Mouse (Mus musculus) CH12.LX (cell line): Measurements from ENCODE around the gene Tmem171. TPM values are rescaled to one million over a fixed set of nuclear protein-coding genes. Genes with fewer than 3 reads are reported as not detected.

Source experiments
- DNase-seq: peaks from one replicate; pipeline ENCODE4 v3.0.0-alpha.2; 2013; ENCODE audit errors: extremely low read depth
- H3K27ac ChIP-seq: 2 replicates; pipeline ENCODE4 v1.5.1; 2012; ENCODE audit warnings: low read depth, mild to moderate bottlenecking, control low read depth, moderate library complexity; ENCODE audit not compliant: insufficient read depth
- H3K27me3 ChIP-seq: replicated peaks from 2 replicates; pipeline ENCODE3; 2012; ENCODE audit warnings: inconsistent platforms
- H3K36me3 ChIP-seq, 2 experiments: replicated peaks in 1 of 2; 2 replicates each; pipeline versions ENCODE3 to v1.6.1; 2012; ENCODE audit warnings: inconsistent platforms in 1 of 2, low read length in 1 of 2, mild to moderate bottlenecking in 1 of 2, mixed read lengths in 1 of 2, moderate library complexity in 1 of 2; ENCODE audit not compliant: control insufficient read depth in 1 of 2, insufficient read depth in 1 of 2
- H3K4me1 ChIP-seq, 2 experiments: 2 replicates each; pipeline ENCODE4 v1.6.1; 2012; ENCODE audit warnings: inconsistent platforms in 1 of 2, moderate library complexity in 1 of 2; ENCODE audit not compliant: insufficient read depth in 2 of 2, control insufficient read depth in 1 of 2
- H3K4me2 ChIP-seq: 2 replicates; pipeline ENCODE4 v1.6.1; 2012; ENCODE audit warnings: low read depth, mild to moderate bottlenecking, control low read depth; ENCODE audit not compliant: poor library complexity, insufficient read depth, severe bottlenecking
- H3K4me3 ChIP-seq, 3 experiments: fragments of 150-350 bp in 1 of 3; sonication (generic) in 1 of 3; replicated peaks in 1 of 3; 2 replicates each; pipeline versions ENCODE3 to v1.5.1; 2011 to 2012; ENCODE audit warnings: low read depth in 2 of 3, low read length in 2 of 3, mild to moderate bottlenecking in 2 of 3, moderate library complexity in 2 of 3, control low read depth in 1 of 3, improper control_type of control experiment in 1 of 3, inconsistent platforms in 1 of 3, mixed read lengths in 1 of 3; ENCODE audit not compliant: poor library complexity in 1 of 3
- H3K79me2 ChIP-seq: replicated peaks from 2 replicates; pipeline ENCODE4 v1.6.1; 2012; ENCODE audit warnings: mild to moderate bottlenecking, moderate library complexity; ENCODE audit not compliant: control insufficient read depth, poor library complexity, insufficient read depth, severe bottlenecking; ENCODE audit errors: extremely low read depth
- H3K9ac ChIP-seq: 2 replicates; pipeline ENCODE4 v1.6.1; 2012; ENCODE audit warnings: low read depth, mild to moderate bottlenecking, control low read depth, moderate library complexity; ENCODE audit not compliant: insufficient read depth
- H3K9me3 ChIP-seq: replicated peaks from 2 replicates; pipeline ENCODE3; 2012; ENCODE audit warnings: low read length, inconsistent platforms, mixed read lengths
- BHLHE40 ChIP-seq: IDR thresholded peaks from 2 replicates; pipeline ENCODE4 v1.6.1; 2011; ENCODE audit warnings: mild to moderate bottlenecking, low read depth, low read length, improper control_type of control experiment
- CHD1 ChIP-seq: IDR thresholded peaks from 2 replicates; pipeline ENCODE4 v1.6.1; 2012; ENCODE audit warnings: low read depth, low read length, improper control_type of control experiment, inconsistent platforms
- E2F4 ChIP-seq: IDR thresholded peaks from 2 replicates; pipeline ENCODE4 v1.6.1; 2011; ENCODE audit warnings: low read depth, low read length, improper control_type of control experiment; ENCODE audit not compliant: insufficient replicate concordance
- ELF1 ChIP-seq: IDR thresholded peaks from 2 replicates; pipeline ENCODE4 v1.6.1; 2014; ENCODE audit warnings: low read depth, mild to moderate bottlenecking, inconsistent platforms, low read length, improper control_type of control experiment
- ETS1 ChIP-seq: conservative IDR thresholded peaks from 2 replicates; pipeline ENCODE4 v1.6.1; 2012; ENCODE audit warnings: low read depth, mild to moderate bottlenecking, inconsistent platforms, low read length, improper control_type of control experiment, moderate library complexity
- GABPA ChIP-seq: IDR thresholded peaks from 2 replicates; pipeline ENCODE4 v1.6.1; 2012; ENCODE audit warnings: low read depth, low read length, improper control_type of control experiment, inconsistent platforms; ENCODE audit not compliant: insufficient replicate concordance
- HCFC1 ChIP-seq: IDR thresholded peaks from 2 replicates; pipeline ENCODE4 v1.6.1; 2012; ENCODE audit warnings: low read depth, mild to moderate bottlenecking, inconsistent platforms, low read length, improper control_type of control experiment
- JUND ChIP-seq: conservative IDR thresholded peaks from 2 replicates; pipeline ENCODE4 v1.6.1; 2011; ENCODE audit warnings: low read depth, low read length, improper control_type of control experiment
- KAT2A ChIP-seq: IDR thresholded peaks from 2 replicates; pipeline ENCODE4 v1.6.1; 2012; ENCODE audit warnings: low read length, improper control_type of control experiment, inconsistent platforms; ENCODE audit not compliant: insufficient replicate concordance
- MAFK ChIP-seq: IDR thresholded peaks from 2 replicates; pipeline ENCODE4 v1.6.1; 2011; ENCODE audit warnings: low read length, improper control_type of control experiment; ENCODE audit not compliant: insufficient replicate concordance
- MAX ChIP-seq: IDR thresholded peaks from 2 replicates; pipeline ENCODE4 v1.6.1; 2011; ENCODE audit warnings: low read length, improper control_type of control experiment
- MEF2A ChIP-seq: IDR thresholded peaks from 2 replicates; pipeline ENCODE4 v1.6.1; 2014; ENCODE audit warnings: low read depth, mild to moderate bottlenecking, inconsistent platforms, low read length, improper control_type of control experiment, borderline replicate concordance
- MXI1 ChIP-seq: IDR thresholded peaks from 2 replicates; pipeline ENCODE4 v1.6.1; 2011; ENCODE audit warnings: mild to moderate bottlenecking, low read depth, low read length, improper control_type of control experiment
- MYC ChIP-seq: IDR thresholded peaks from 2 replicates; pipeline ENCODE4 v1.6.1; 2011; ENCODE audit warnings: low read depth, mild to moderate bottlenecking, improper control_type of control experiment, low read length
- NELFE ChIP-seq: IDR thresholded peaks from 2 replicates; pipeline ENCODE4 v1.6.1; 2011; ENCODE audit warnings: low read depth, low read length, improper control_type of control experiment
- PAX5 ChIP-seq: IDR thresholded peaks from 2 replicates; pipeline ENCODE4 v1.6.1; 2012; ENCODE audit warnings: low read length, inconsistent platforms, mixed read lengths
- POLR2A ChIP-seq: IDR thresholded peaks from 2 replicates; pipeline ENCODE4 v1.6.1; 2011; ENCODE audit warnings: low read depth, mild to moderate bottlenecking, improper control_type of control experiment, low read length
- RAD21 ChIP-seq: IDR thresholded peaks from 2 replicates; pipeline ENCODE4 v1.6.1; 2011; ENCODE audit warnings: low read depth, mild to moderate bottlenecking, low read length, improper control_type of control experiment, moderate library complexity
- SIN3A ChIP-seq: IDR thresholded peaks from 2 replicates; pipeline ENCODE4 v1.6.1; 2012; ENCODE audit warnings: low read length, improper control_type of control experiment, inconsistent platforms
- USF2 ChIP-seq: conservative IDR thresholded peaks from 2 replicates; pipeline ENCODE4 v1.6.1; 2011; ENCODE audit warnings: low read depth, low read length, improper control_type of control experiment
- ZKSCAN1 ChIP-seq: IDR thresholded peaks from 2 replicates; pipeline ENCODE4 v1.6.1; 2012; ENCODE audit warnings: low read depth, inconsistent platforms, low read length, improper control_type of control experiment, borderline replicate concordance
- ZMIZ1 ChIP-seq: IDR thresholded peaks from 2 replicates; pipeline ENCODE4 v1.6.1; 2012; ENCODE audit warnings: low read depth, mild to moderate bottlenecking, inconsistent platforms, low read length, improper control_type of control experiment
- ZNF384 ChIP-seq: IDR thresholded peaks from 2 replicates; pipeline ENCODE4 v1.6.1; 2012; ENCODE audit warnings: low read depth, low read length, improper control_type of control experiment, inconsistent platforms
- dilution Hi-C: fragments of 300-500 bp; cut with MboI; formaldehyde crosslinking; loops from 2 replicates; pipeline ENCODE4 v1.14.3; 2020; ENCODE audit warnings: low sequenced_read_pairs; ENCODE audit not compliant: extremely low pct_unique_long_range_greater_than_20kb, extremely low pct_ligation_motif_present
- in situ Hi-C: fragments of 300-500 bp; cut with MboI; formaldehyde crosslinking; loops from 3 replicates; pipeline ENCODE4 v1.14.3; 2019; ENCODE audit warnings: low sequenced_read_pairs, low pct_ligation_motif_present, low pct_unique_long_range_greater_than_20kb, mixed read lengths
- polyA plus RNA-seq: library from polyadenylated mRNA; unstranded; fragments of >175 nt; gene quantifications from 2 replicates; pipeline ENCODE4 v1.2.1, GENCODE M21; 2012; ENCODE audit warnings: low read depth; ENCODE audit not compliant: insufficient read length
- total RNA-seq, 2 experiments: library from RNA; depleted of rRNA; stranded (reverse); fragments of 300-350 nt in 1 of 2; fragments of >200 nt in 1 of 2; gene quantifications; 2 replicates each; pipeline ENCODE4 v1.2.3; 2012 to 2014

Tmem171 gene
- total and polyA plus RNA-seq, 3 experiments = not detected

DNA sequence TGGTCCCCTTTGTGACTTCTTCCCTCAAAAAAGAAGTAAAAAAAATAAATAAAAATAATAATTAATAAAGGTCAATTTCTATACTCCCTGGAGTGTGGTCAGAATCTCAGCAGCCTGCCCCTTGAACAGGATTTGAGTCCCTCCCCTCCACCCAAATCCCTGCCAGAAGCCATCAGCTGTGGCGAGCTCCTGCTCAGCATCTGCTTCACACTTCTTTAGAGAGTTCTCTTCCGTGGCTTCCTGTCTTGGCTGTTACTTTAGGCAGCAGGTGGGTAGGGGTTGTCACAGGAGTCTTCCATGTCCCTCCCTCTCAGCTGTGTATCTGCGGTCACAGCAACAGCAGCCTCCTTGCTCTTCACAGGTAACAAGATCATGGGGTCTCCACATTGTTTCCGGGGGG lies 10.9 kb upstream of the Tmem171 start:
- H3K27ac ChIP-seq = no peak overlapping the region
- no peak overlapping the region for H3K9ac ChIP-seq
- TF ChIP-seq MYC (no peak), ETS1 (no peak), CHD1 (no peak), POLR2A (no peak), ELF1 (no peak), SIN3A (no peak), RAD21 (no peak), MAX (no peak), ZKSCAN1 (no peak), BHLHE40 (no peak), GABPA (no peak), HCFC1 (no peak), PAX5 (no peak)
- H3K27me3 ChIP-seq = no peaks in the 10 kb centered on the region
- dilution Hi-C loops = no loop called here
- DNase-seq = no peak
- H3K4me2 ChIP-seq = no peak overlapping the region
- peaks cover 0 to 9% of the 10 kb centered on the region in 2 experiments; a peak in 3 of 4 replicates for H3K4me1 ChIP-seq
- H3K9me3 ChIP-seq = no peaks in the 10 kb centered on the region
- H3K36me3 ChIP-seq = no peaks in the 10 kb centered on the region
- in situ Hi-C loops = no loop called here
- H3K79me2 ChIP-seq = no peaks in the 10 kb centered on the region
- H3K4me3 ChIP-seq = no peak overlapping the region

DNA sequence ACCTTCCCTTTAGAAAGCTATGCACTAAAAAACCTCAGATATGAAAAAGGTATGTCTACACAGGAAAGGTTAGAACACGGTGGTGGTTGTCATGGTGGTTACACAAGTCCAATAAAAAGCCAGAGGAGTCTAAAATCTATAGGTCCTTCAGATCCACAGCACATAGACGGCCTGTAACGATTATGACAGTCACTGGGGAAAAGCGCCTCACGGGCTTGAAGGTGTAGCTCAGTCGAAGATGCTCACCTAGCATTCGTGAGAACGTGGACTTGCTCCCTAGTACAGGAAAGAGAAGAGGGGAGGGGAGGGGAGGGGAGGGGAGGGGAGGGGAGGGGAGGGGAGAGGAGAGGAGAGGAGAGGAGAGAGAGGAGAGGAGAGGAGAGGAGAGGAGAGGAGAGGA lies 9.2 kb upstream of the Tmem171 start:
- dilution Hi-C loops = no loop called here
- Histone ChIP-seq H3K36me3 (no peaks in the 10 kb centered on the region), H3K4me1 (peaks cover 0 to 9% of the 10 kb centered on the region in 2 experiments; a peak in 2 of 4 replicates), H3K4me2 (no peak overlapping the region), H3K9ac (no peak overlapping the region), H3K27ac (no peak overlapping the region), H3K4me3 (no peak overlapping the region), H3K79me2 (no peaks in the 10 kb centered on the region)
- TF ChIP-seq BHLHE40 = no peak
- TF ChIP-seq MYC = no peak
- TF ChIP-seq USF2 = no peak
- no peak for TF ChIP-seq E2F4
- no peak for TF ChIP-seq NELFE
- TF ChIP-seq ZMIZ1 = no peak
- TF ChIP-seq MXI1 = no peak
- TF ChIP-seq JUND = no peak
- no peak for TF ChIP-seq MAFK
- TF ChIP-seq MEF2A = no peak
- no peak for TF ChIP-seq KAT2A
- TF ChIP-seq ZNF384 = no peak
- TF ChIP-seq, all 38 proteins: peak for 0
- in situ Hi-C loops = no loop called here
- no peak for DNase-seq
- Histone ChIP-seq H3K27me3 (no peaks in the 10 kb centered on the region), H3K9me3 (no peaks in the 10 kb centered on the region)
